In genomic region chr5:146344911-146345686, GRCm38 (mm10) we compare ENCODE assay signal across 21 mouse cellular contexts. TPM values are rescaled to one million over a fixed set of nuclear protein-coding genes. Genes with fewer than 3 reads are reported as not detected.
A peak's percentile ranks its signal among the peaks of the same experiment; 100 is the strongest.
DNase-seq lines count a peak whose midpoint lies in the region.
"Had no signal": no experiment of that assay in that cellular context is flagged by ENCODE, and none has a peak within 500 bp of the region (broad histone marks: within the 10 kb centered on the region; RNA-seq: fewer than 3 reads in every experiment).

No protein-coding gene starts in this region.

- peak; percentile 38 for DNase-seq in layer of hippocampus, adult 11-12 months (ENCODE audit: low spot score)
- no peak for DNase-seq in layer of hippocampus, adult 9-10 months (ENCODE audit: low spot score)
- DNase-seq in right cerebral cortex, postnatal 10 days (ENCODE audit: low spot score in 2 of 2) = peak; percentile 48 to 53
- no peak for DNase-seq in right cerebral cortex, postnatal 14 days
- DNase-seq in R1 (ENCODE audit: low read depth, low spot score) = peak; percentile 66
- DNase-seq in gastrocnemius, adult 18-20 months (ENCODE audit: low spot score) = no peak
- no peak for DNase-seq in gastrocnemius, postnatal 36 days
- DNase-seq: adrenal gland, adult 8-10 months; B cell, adult 2 months; cerebellum, adult 9-10 months; gastrocnemius, postnatal 14 days; heart, adult 18-20 months; heart, postnatal 10 days; kidney, adult 11 months; kidney, postnatal 14 days; lung, embryonic 14.5 days; lung, postnatal 14 days; right cerebral cortex, adult 18-20 months; thymus, postnatal 4 days had no signal

- intact Hi-C loops in gastrocnemius, postnatal 36 days (cut with DNase I) = no loop called here

RNA-seq across cellular contexts. Expression of gene Wasf3, which starts 39.7 kb away (rescaled TPM):
- total RNA-seq in gastrocnemius, adult 18-20 months (2021) = under 1 TPM; 0.78 to 0.85 TPM
- under 1 TPM; 0.82 to 0.91 TPM for total RNA-seq in gastrocnemius, postnatal 36 days (2021)
- total RNA-seq: hematopoietic stem cell, adult 5-6 weeks; neutrophil, adult 5-6 weeks had no signal

Comparison
In these comparisons a context has a peak if more than half of its experiments do, and no peak if none do; other contexts are left out.
1. DNase-seq: peak in layer of hippocampus, adult 11-12 months (single experiment), right cerebral cortex, postnatal 10 days (2 of 2) and R1 (single experiment); none in layer of hippocampus, adult 9-10 months (single experiment), right cerebral cortex, postnatal 14 days (single experiment), gastrocnemius, adult 18-20 months (single experiment) and gastrocnemius, postnatal 36 days (0 of 2).